Mouse (Mus musculus) intestine, embryonic 16.5 days (tissue): ENCODE measurements around the gene Slc9a9. TPM values are rescaled to one million over a fixed set of nuclear protein-coding genes. Genes with fewer than 3 reads are reported as not detected.
A peak's percentile ranks its signal among the peaks of the same experiment; 100 is the strongest.

Experiments used
- ATAC-seq: fragments of 200-750 bp; cut with Nextera tagmentation; 2 replicates; pipeline ENCODE4 v1.8.0; 2017; ENCODE audit warnings: moderate TSS enrichment, moderate library complexity
- H3K27ac ChIP-seq: fragments of 300-500 bp; sonication (generic); 2 replicates; pipeline ENCODE4 v1.5.1; 2014; ENCODE audit warnings: mild to moderate bottlenecking, low read length
- H3K27me3 ChIP-seq: fragments of 300-500 bp; sonication (generic); replicated peaks from 2 replicates; pipeline ENCODE4 v1.6.1; 2014; ENCODE audit warnings: low read length, control low read depth, mixed read lengths; ENCODE audit not compliant: control insufficient read depth, insufficient read depth
- H3K36me3 ChIP-seq: fragments of 300-500 bp; sonication (generic); 2 replicates; pipeline ENCODE4 v1.6.1; 2014; ENCODE audit warnings: low read length, control low read depth; ENCODE audit not compliant: control insufficient read depth, insufficient read depth
- H3K4me1 ChIP-seq: fragments of 300-500 bp; sonication (generic); 2 replicates; pipeline ENCODE4 v1.6.1; 2014; ENCODE audit warnings: low read length, control low read depth, mixed read lengths; ENCODE audit not compliant: control insufficient read depth, insufficient read depth
- H3K4me2 ChIP-seq: fragments of 300-500 bp; sonication (generic); 2 replicates; pipeline ENCODE4 v1.6.1; 2014; ENCODE audit warnings: low read depth, low read length, control low read depth
- H3K4me3 ChIP-seq: fragments of 300-500 bp; sonication (generic); 2 replicates; pipeline ENCODE4 v1.5.1; 2014; ENCODE audit warnings: mild to moderate bottlenecking, low read length
- H3K9ac ChIP-seq: fragments of 300-500 bp; sonication (generic); 2 replicates; pipeline ENCODE4 v1.6.1; 2014; ENCODE audit warnings: low read depth, low read length
- H3K9me3 ChIP-seq: fragments of 300-500 bp; sonication (generic); 2 replicates; pipeline ENCODE4 v1.6.1; 2016; ENCODE audit warnings: low read length, control low read depth; ENCODE audit not compliant: control insufficient read depth
- WGBS: fragments of 180-500 bp; shearing (Covaris S2); extraction: QIAGEN DNeasy Blood & Tissue Kit; methylation state at CpG from one replicate; pipeline ENCODE4 v1.1.7; 2014; 5-methylcytosine and 5-hydroxymethylcytosine counted together
- polyA plus RNA-seq: library from polyadenylated mRNA; unstranded; fragments of >200 nt; fragmentation: Nextera tagmentation; extraction: Ambion mirVana; gene quantifications from 2 replicates; pipeline ENCODE4 v1.2.1, GENCODE M21; 2015

Slc9a9 gene
- polyA plus RNA-seq, 1 experiment from 2014 or later: 2.3 TPM

- Histone ChIP-seq H3K36me3 (no peaks in the 10 kb centered on the region), H3K4me3 (no peak overlapping the region), H3K27ac (no peak overlapping the region), H3K4me2 (no peak overlapping the region), H3K9ac (no peak overlapping the region), H3K9me3 (no peaks in the 10 kb centered on the region), H3K27me3 (no peaks in the 10 kb centered on the region), H3K4me1 (no peaks in the 10 kb centered on the region)
- no peak for ATAC-seq
- WGBS: 71% methylated on average over 5 of the region's 5 CpGs
Observed at GRCm38 (mm10) chr9:95053183-95053582, 383.5 kb downstream of the Slc9a9 start.

GRCm38 (mm10) chr9:95055843-95056242, 386.1 kb downstream of the Slc9a9 start:
- Histone ChIP-seq H3K9me3 (no peaks in the 10 kb centered on the region), H3K9ac (no peak overlapping the region), H3K27me3 (no peaks in the 10 kb centered on the region), H3K4me2 (no peak overlapping the region), H3K27ac (no peak overlapping the region), H3K4me3 (no peak overlapping the region), H3K36me3 (no peaks in the 10 kb centered on the region), H3K4me1 (no peaks in the 10 kb centered on the region)
- no peak for ATAC-seq
- 78% methylated on average over 4 of the region's 4 CpGs for WGBS

GRCm38 (mm10) chr9:95060702-95061101, 391.0 kb downstream of the Slc9a9 start:
- no peak overlapping the region for H3K4me3 ChIP-seq
- no peak overlapping the region for H3K9ac ChIP-seq
- H3K4me1 ChIP-seq: no peaks in the 10 kb centered on the region
- H3K27ac ChIP-seq: no peak overlapping the region
- no peak overlapping the region for H3K4me2 ChIP-seq
- H3K27me3 ChIP-seq: no peaks in the 10 kb centered on the region
- no peaks in the 10 kb centered on the region for H3K9me3 ChIP-seq
- no peaks in the 10 kb centered on the region for H3K36me3 ChIP-seq
- no peak for ATAC-seq
- WGBS: 66% methylated on average over 4 of the region's 4 CpGs

- H3K9ac ChIP-seq: no peak overlapping the region
- no peaks in the 10 kb centered on the region for H3K27me3 ChIP-seq
- no peaks in the 10 kb centered on the region for H3K36me3 ChIP-seq
- 42% methylated on average over 2 of the region's 3 CpGs for WGBS
- no peak overlapping the region for H3K4me2 ChIP-seq
- 0 out of 2 replicates have a peak, but pooled peaks cover 3% of the 10 kb centered on the region for H3K4me1 ChIP-seq
- no peak overlapping the region for H3K27ac ChIP-seq
- no peaks in the 10 kb centered on the region for H3K9me3 ChIP-seq
- no peak overlapping the region for H3K4me3 ChIP-seq
- no peak for ATAC-seq
Observed at GRCm38 (mm10) chr9:95067037-95067436, 397.3 kb downstream of the Slc9a9 start.

- no peaks in the 10 kb centered on the region for H3K9me3 ChIP-seq
- no peak overlapping the region for H3K27ac ChIP-seq
- no peak overlapping the region for H3K4me2 ChIP-seq
- 0 out of 2 replicates have a peak, but pooled peaks cover 4% of the 10 kb centered on the region for H3K4me1 ChIP-seq
- 85% methylated on average over 2 of the region's 2 CpGs for WGBS
- no peaks in the 10 kb centered on the region for H3K27me3 ChIP-seq
- H3K4me3 ChIP-seq: no peak overlapping the region
- no peak for ATAC-seq
- H3K9ac ChIP-seq: no peak overlapping the region
- H3K36me3 ChIP-seq: no peaks in the 10 kb centered on the region
Observed at GRCm38 (mm10) chr9:95068466-95068865, 398.8 kb downstream of the Slc9a9 start.

- 57% methylated on average over 13 of the region's 13 CpGs for WGBS
- H3K4me2 ChIP-seq: no peak overlapping the region
- H3K4me3 ChIP-seq: no peak overlapping the region
Observed at GRCm38 (mm10) chr9:95070832-95071519, 401.3 kb downstream of the Slc9a9 start.

GRCm38 (mm10) chr9:95072450-95072955, 402.8 kb downstream of the Slc9a9 start:
- ATAC-seq: peak; percentile 58; the same call in 1 of the 2 replicates

More at GRCm38 (mm10) chr9:95070832-95071519, 401.3 kb downstream of the Slc9a9 start:
- H3K9me3 ChIP-seq: no peaks in the 10 kb centered on the region
- no peak overlapping the region for H3K9ac ChIP-seq
- H3K27ac ChIP-seq: no peak overlapping the region
- no peak for ATAC-seq
- no peaks in the 10 kb centered on the region for H3K27me3 ChIP-seq
- H3K36me3 ChIP-seq: no peaks in the 10 kb centered on the region
- H3K4me1 ChIP-seq: 0 out of 2 replicates have a peak, but pooled peaks cover 9% of the 10 kb centered on the region

GRCm38 (mm10) chr9:95073691-95074090, 404.0 kb downstream of the Slc9a9 start:
- no peak overlapping the region for H3K4me3 ChIP-seq
- 55% methylated on average over 8 of the region's 8 CpGs for WGBS
- no peak for ATAC-seq
- no peaks in the 10 kb centered on the region for H3K27me3 ChIP-seq
- H3K27ac ChIP-seq: no peak overlapping the region
- no peaks in the 10 kb centered on the region for H3K36me3 ChIP-seq
- H3K4me2 ChIP-seq: no peak overlapping the region
- H3K4me1 ChIP-seq: 0 out of 2 replicates have a peak, but pooled peaks cover 9% of the 10 kb centered on the region
- H3K9me3 ChIP-seq: no peaks in the 10 kb centered on the region
- H3K9ac ChIP-seq: no peak overlapping the region

More at GRCm38 (mm10) chr9:95072450-95072955, 402.8 kb downstream of the Slc9a9 start:
- Histone ChIP-seq H3K36me3 (no peaks in the 10 kb centered on the region), H3K27ac (0 out of 2 replicates have a peak overlapping the region, but pooled peaks have one; percentile 37), H3K9me3 (no peaks in the 10 kb centered on the region), H3K4me3 (no peak overlapping the region), H3K4me2 (0 out of 2 replicates have a peak overlapping the region, but pooled peaks have one; percentile 9), H3K27me3 (no peaks in the 10 kb centered on the region), H3K4me1 (0 out of 2 replicates have a peak, but pooled peaks cover 9% of the 10 kb centered on the region), H3K9ac (no peak overlapping the region)
- 63% methylated on average over 14 of the region's 14 CpGs for WGBS

GRCm38 (mm10) chr9:95075856-95076255, 406.1 kb downstream of the Slc9a9 start:
- Histone ChIP-seq H3K27ac (no peak overlapping the region), H3K9ac (no peak overlapping the region), H3K4me1 (0 out of 2 replicates have a peak, but pooled peaks cover 9% of the 10 kb centered on the region), H3K27me3 (no peaks in the 10 kb centered on the region), H3K9me3 (no peaks in the 10 kb centered on the region), H3K4me2 (no peak overlapping the region), H3K36me3 (no peaks in the 10 kb centered on the region), H3K4me3 (no peak overlapping the region)
- no peak for ATAC-seq
- 59% methylated on average over 12 of the region's 12 CpGs for WGBS
